Mouse (Mus musculus) midbrain, embryonic 14.5 days (tissue): ENCODE data around the gene Slfn4. TPM values are rescaled to one million over a fixed set of nuclear protein-coding genes. Genes with fewer than 3 reads are reported as not detected.

ENCODE experiments used
- ATAC-seq: fragments of 200-750 bp; cut with Nextera tagmentation; 2 replicates; pipeline ENCODE4 v1.8.0; 2017; ENCODE audit warnings: moderate number of reproducible peaks, moderate library complexity; ENCODE audit not compliant: low FRiP score, low TSS enrichment
- DNase-seq: peaks from one replicate; pipeline ENCODE4 v3.0.0-alpha.2; 2015
- H3K27ac ChIP-seq: fragments of 300-500 bp; sonication (generic); replicated peaks from 2 replicates; pipeline ENCODE4 v1.5.1; 2014; ENCODE audit warnings: mild to moderate bottlenecking, low read depth, low read length, moderate library complexity
- H3K27me3 ChIP-seq: fragments of 300-500 bp; sonication (generic); 2 replicates; pipeline ENCODE4 v1.6.1; 2014; ENCODE audit warnings: low read length, control low read depth, mixed read lengths; ENCODE audit not compliant: control insufficient read depth, insufficient read depth
- H3K36me3 ChIP-seq: fragments of 300-500 bp; sonication (generic); 2 replicates; pipeline ENCODE4 v1.6.1; 2014; ENCODE audit warnings: low read length, control low read depth; ENCODE audit not compliant: control insufficient read depth, insufficient read depth
- H3K4me1 ChIP-seq: fragments of 300-500 bp; sonication (generic); 2 replicates; pipeline ENCODE4 v1.6.1; 2014; ENCODE audit warnings: mild to moderate bottlenecking, antibody characterized with exemption, low read length, control low read depth; ENCODE audit not compliant: control insufficient read depth, insufficient read depth
- H3K4me2 ChIP-seq: fragments of 300-500 bp; sonication (generic); 2 replicates; pipeline ENCODE4 v1.6.1; 2014; ENCODE audit warnings: mild to moderate bottlenecking, low read length, moderate library complexity
- H3K4me3 ChIP-seq: fragments of 300-500 bp; sonication (generic); replicated peaks from 2 replicates; pipeline ENCODE4 v1.5.1; 2014; ENCODE audit warnings: low read depth, low read length
- H3K9ac ChIP-seq: fragments of 300-500 bp; sonication (generic); replicated peaks from 2 replicates; pipeline ENCODE4 v1.6.1; 2014; ENCODE audit warnings: mild to moderate bottlenecking, low read length, moderate library complexity
- H3K9me3 ChIP-seq: fragments of 300-500 bp; sonication (generic); 2 replicates; pipeline ENCODE4 v1.6.1; 2016; ENCODE audit warnings: low read length, control low read depth, mixed read lengths; ENCODE audit not compliant: control insufficient read depth
- whole genome bisulfite sequencing: fragments of 180-500 bp; shearing (Covaris S2); extraction: QIAGEN DNeasy Blood & Tissue Kit; methylation state at CpG from one replicate; pipeline ENCODE4 v1.1.7; 2014; 5-methylcytosine and 5-hydroxymethylcytosine counted together
- polyA plus RNA-seq: library from polyadenylated mRNA; unstranded; fragments of >200 nt; fragmentation: Nextera tagmentation; extraction: Ambion mirVana; gene quantifications from 2 replicates; pipeline ENCODE4 v1.2.1, GENCODE M21; 2014

The Slfn4 gene
- polyA plus RNA-seq, 1 experiment from 2014 or later, result 0.20 TPM

DNA sequence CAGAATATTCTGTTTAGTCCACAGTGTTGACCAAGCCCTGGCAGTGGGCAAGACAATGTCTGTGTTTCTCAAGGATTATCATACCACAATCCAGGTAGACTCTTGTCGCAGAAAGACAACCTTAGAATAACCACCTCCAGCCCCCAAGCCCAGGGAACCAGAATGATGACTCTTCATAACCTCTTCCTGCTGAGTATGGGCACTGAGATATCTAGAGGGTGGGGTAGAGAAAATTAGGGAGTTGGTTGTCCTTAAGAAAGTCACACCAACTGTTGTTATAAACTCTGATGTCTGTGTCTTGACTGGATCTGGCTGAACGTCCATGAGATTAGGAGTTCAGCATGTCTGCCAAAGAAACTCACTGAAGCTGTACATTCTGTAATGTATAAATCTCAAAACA lies 63.4 kb downstream of the Slfn4 start:
- no peak for DNase-seq
- Histone ChIP-seq H3K36me3 (no peaks in the 10 kb centered on the region), H3K4me2 (no peak overlapping the region), H3K27me3 (no peaks in the 10 kb centered on the region), H3K4me3 (no peak overlapping the region), H3K27ac (no peak overlapping the region), H3K4me1 (no peaks in the 10 kb centered on the region), H3K9ac (no peak overlapping the region), H3K9me3 (no peaks in the 10 kb centered on the region)
- 90% methylated on average over 2 of the region's 2 CpGs for WGBS
- ATAC-seq, result no peak

DNA sequence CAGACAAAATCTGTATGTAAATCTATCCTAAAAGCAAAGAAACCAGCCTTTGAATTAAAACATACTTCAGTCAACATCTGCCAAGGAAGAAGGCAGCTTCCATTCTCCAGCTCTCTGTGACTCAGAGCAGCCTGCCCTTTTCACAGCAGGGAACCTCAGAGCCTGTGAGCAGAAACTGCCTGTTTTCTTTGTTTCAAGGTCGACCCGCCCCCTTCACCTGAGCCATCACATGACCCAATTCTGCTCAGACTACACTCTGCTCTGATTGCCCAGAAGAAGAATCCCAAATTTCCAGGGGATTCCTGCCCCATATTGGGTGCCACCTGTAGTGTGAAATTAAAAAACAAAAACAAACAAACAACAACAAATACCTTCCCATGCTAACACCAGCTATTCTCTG lies 64.8 kb downstream of the Slfn4 start:
- Histone ChIP-seq H3K27me3 (no peaks in the 10 kb centered on the region), H3K4me2 (no peak overlapping the region), H3K9me3 (no peaks in the 10 kb centered on the region), H3K36me3 (no peaks in the 10 kb centered on the region), H3K9ac (no peak overlapping the region), H3K4me3 (no peak overlapping the region), H3K4me1 (no peaks in the 10 kb centered on the region), H3K27ac (no peak overlapping the region)
- ATAC-seq, result no peak
- DNase-seq, result peak; percentile 2
- 16% methylated on average over 2 of the region's 2 CpGs for whole genome bisulfite sequencing

Other genes starting within 250 kb of the Slfn4 start
- 0.98 and 2.6 TPM in 2 replicates for gene Slfn5, start 223.8 kb upstream of the Slfn4 start, polyA plus RNA-seq
- 1.2 and 3.1 TPM in 2 replicates for gene Slfn9, start 183.4 kb upstream of the Slfn4 start, polyA plus RNA-seq
- 0.07 and 0.54 TPM in 2 replicates for gene Slfn8, start 154.4 kb upstream of the Slfn4 start, polyA plus RNA-seq
- 0.22 and 3.1 TPM in 2 replicates for gene Slfn2, start 110.1 kb upstream of the Slfn4 start, polyA plus RNA-seq
- 0.51 TPM in 1 of 2 replicates, not detected in the other for gene Slfn1, start 58.3 kb upstream of the Slfn4 start, polyA plus RNA-seq
- 0.19 and 0.38 TPM in 2 replicates for gene Slfn3, start 16.1 kb downstream of the Slfn4 start, polyA plus RNA-seq
- gene Slfn14, start 111.5 kb downstream of the Slfn4 start, polyA plus RNA-seq, result 0.05 TPM in 1 of 2 replicates, not detected in the other
- gene Ap2b1, start 123.8 kb downstream of the Slfn4 start, polyA plus RNA-seq, result 103 and 173 TPM in 2 replicates
- gene Pex12, start 127.4 kb downstream of the Slfn4 start, polyA plus RNA-seq, result 16.2 and 20.6 TPM in 2 replicates
- gene Rasl10b, start 234.0 kb downstream of the Slfn4 start, polyA plus RNA-seq, result 18.3 and 37.9 TPM in 2 replicates